Mouse (Mus musculus): ENCODE data around the gene Gm4513.
"Not testable (repeated sequence)": the region's sequence is repeated elsewhere in the genome, so short reads cannot be mapped to it uniquely, and the experiment has no call there.

Gene Gm4513

DNA sequence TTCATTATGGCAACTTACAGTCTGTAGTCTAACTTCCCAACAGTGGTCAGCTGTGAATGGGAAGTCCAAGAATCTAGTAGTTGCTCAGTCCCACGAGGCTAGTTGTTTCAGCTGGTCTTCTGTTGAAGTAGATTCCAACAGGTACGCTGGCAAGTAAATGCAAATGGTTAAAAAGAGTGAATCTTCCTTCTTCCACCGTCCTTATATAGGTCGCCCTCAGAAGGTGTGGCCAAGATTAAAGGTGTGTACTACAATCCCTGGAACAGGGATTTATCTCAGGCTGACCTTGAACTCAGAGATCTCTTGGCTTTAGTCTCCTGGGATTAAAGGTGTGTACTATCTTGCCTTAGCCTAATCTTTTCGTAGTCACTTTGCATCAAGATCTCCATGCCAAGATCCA is at the start of gene Gm4513:
TSS of gene Gm4513 (minus strand) at position 101 of the 400 bp plus-strand sequence.
- not testable (repeated sequence) for DNase-seq (ENCODE audit: low spot score)

DNA sequence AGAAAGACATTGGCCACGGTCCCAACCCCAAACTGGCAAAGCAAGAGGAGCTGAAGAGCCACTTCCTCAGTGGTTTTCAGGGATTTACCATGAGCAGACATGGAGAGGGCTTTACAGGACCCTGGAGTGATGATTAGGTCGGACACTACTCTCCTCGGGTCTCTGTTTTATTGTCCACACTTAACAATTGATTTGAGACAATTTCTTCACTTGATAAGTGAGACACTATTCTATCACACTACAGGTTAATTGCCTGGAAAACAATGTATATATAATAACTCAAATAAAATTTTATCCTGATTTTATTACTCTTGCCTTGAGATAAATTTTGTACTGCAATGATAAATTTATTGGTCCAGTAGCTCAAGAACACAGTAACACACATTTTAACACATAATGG is 22.7 kb downstream of the Gm4513 start, which contains the start of gene Gm4141:
TSS of gene Gm4141 (minus strand) at position 101 of the 400 bp plus-strand sequence.
- DNase-seq (ENCODE audit: low spot score), result not testable (repeated sequence)

DNA sequence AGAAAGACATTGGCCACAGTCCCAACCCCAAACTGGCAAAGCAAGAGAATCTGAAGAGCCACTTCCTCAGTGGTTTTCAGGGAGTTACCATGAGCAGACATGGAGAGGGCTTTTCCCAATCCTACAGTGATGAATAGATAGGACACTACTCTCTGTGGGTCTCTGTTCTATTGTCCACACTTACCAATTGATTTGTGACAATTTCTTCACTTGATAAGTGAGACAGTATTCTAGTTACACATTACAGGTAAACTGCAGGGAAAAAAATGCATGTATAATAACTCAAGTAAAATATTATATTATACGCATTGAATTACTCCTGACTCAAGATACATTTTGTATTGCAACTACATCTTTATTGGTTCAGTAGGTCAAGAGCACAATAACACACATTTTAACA is 53.2 kb downstream of the Gm4513 start, which contains the start of gene Gm5726:
TSS of gene Gm5726 (minus strand) at position 101 of the 400 bp plus-strand sequence.
- DNase-seq (ENCODE audit: low spot score), result not testable (repeated sequence)
